Mouse (Mus musculus): ENCODE results near the gene Hypk.

Hypk gene

DNA sequence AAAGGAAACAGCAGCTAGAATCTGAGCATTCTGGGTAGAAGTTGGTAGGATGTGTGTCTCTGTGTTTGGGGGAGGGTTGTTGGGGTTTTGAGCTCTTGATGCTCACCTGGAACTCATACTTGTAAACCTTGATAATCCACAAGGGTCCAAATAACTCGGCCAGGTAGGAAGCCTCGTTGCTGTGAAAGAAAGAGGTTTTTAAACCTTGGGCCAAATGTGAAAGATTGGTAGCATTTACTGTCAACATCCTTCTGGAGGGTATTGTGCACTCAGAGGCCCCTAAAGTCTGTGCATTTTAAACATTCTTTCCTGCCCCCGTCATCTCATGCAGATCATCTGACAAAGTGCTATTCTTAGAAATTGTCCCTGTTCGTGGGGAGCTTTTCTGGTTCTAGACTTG is at the start of gene Hypk:
Hypk (plus strand) TSS at position 301 of the 400 bp plus-strand sequence.
- no peak for DNase-seq

DNA sequence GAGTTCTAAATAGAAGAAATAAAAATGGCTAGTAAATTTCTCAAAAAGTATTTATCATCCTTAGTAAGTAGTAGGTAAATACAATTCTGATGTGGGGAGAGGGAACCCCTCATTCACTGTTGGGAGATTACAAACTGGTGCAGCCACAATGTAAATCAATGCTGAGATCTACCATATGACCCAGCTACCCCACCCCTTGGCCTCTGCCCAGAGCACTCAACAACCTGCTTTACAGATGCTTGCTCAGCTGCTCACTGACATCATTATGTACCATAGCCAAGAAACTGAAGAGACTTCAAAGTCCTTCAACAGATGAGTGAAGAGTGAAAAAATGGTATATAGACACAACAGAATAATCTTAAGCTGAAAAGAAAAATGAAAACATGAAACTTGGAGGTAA is 49.8 kb upstream of the Hypk start:
- no peak for DNase-seq

DNA sequence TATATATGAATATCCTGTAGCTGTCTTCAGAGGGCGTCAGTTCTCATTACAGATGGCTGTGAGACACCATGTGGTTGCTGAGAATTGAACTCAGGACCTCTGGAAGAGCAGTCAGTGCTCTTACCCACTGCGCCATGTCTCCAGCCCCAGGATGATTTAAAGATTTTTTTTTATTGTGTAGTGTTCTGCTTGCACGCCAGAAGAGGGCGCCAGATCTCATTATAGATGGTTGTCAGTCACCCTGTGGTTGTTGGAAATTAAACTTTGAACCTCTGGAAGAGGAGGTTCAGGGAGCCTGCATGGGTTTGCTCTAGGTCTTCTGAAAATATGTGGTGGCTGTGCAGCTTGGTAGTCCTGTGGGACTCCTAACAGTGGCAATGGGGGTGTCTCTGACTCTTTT is 44.9 kb upstream of the Hypk start:
- DNase-seq, result peak; percentile 14 to 40

DNA sequence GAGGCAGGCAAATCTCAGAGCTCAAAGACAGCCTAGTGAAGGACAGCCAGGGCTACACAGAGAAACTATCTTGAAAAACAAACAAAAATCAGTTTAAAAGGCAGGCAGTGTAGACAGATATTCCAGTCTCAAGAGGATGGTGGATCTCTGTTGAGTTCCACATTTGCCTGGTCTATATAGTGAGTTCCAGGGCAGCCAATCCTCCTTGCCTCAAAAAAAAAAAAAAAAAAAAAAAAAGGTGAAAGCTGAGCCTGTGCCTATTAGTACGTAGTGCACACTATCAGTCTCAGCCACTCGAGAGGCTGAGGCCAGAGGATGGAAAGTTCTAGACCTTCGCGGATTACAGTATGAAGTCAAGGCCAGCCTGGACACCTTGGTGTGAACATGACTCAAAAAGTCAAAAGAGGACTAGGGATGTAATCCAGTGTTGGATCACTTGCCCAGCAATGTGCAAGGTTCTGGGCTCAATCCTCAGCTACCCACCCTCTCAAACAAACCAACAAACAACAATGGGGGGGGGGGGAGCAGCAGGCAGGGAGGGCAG is 40.2 kb upstream of the Hypk start:
- DNase-seq, result peak in 1 of 2 experiments; percentile 8

DNA sequence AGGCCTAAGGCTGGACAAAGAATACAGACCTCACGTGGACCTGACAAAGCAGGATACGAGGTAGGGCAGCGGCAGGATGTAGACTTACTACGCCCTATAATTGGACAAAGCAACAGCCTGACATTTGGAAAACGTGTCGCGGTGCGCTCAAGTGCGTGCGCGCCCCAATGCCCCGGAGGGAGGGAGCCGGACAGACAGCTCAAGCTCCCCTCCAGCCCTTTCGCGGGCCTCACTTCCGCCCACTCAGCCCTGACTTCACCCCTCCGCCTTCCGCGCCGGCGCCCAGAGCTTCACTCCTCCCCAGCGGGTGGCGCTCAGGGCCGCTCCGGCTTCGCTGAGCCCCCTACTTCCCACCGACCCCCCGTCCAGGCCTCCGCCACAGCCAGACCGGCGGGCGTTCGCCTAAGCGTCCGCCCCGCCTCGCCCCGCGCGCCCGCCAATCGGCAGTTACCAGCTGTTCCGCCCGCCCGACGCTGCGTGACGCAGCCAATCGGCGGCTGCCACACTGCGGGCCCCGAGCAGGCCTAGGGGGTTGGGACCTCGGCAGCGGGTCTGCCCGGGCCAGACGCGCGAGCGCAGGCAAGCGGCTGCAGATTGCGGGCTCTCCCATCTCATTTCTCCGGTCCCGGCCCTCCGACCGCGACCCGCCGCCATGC is 39.6 kb upstream of the Hypk start, which contains the start of the genes Pdia3 and Catsper2:
Pdia3 (plus strand) TSS at position 389 of the 656 bp plus-strand sequence.
Catsper2 (minus strand) TSS at position 406 of the 656 bp plus-strand sequence.
- DNase-seq, result peak; percentile 94 to 97

DNA sequence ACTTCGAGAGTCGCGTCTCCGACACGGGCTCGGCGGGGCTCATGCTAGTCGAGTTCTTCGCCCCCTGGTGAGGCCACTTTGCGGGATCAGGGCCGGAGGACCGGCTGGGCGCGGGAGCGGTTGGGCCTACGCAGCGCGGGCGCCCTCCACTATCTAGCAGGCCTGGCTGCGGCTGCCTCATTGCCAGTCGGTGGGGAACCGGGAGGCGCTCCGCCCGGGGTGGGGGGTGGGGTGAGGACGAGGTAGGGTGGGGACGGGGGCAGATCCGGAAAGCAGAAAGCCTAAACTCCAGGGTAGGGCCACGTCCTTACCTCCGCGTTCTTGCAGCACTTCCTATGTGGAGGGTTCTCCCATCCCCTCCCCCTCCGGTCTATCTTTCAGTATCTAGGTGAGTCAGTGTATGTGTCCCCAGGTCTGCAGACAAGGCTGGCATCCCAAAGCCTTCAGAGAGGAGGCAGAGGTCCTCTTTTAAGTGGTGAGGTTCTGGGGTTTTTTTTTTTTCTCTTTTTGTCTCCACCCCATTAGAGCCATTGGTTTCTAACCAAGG is 38.9 kb upstream of the Hypk start:
- peak in 1 of 2 experiments; percentile 51 for DNase-seq

DNA sequence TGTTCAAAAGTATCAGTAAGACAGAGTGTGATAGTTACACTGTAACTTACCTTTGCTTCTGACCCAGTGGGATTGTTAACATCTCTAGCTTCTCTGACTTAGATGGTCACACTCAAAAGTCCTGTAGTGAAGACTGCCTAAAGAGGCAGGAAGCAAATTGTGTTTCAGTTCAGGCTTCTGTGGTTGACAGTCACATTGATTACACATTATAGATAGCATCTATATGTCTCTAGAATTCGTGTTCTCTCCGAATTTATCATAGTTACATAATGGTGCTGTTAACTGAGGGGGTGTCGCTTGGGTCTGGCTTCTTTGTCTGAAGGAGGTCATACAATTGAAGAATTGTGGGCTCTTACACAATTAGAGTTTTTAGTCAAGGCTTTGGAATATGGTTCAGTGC is 38.0 kb upstream of the Hypk start:
- no peak for DNase-seq

DNA sequence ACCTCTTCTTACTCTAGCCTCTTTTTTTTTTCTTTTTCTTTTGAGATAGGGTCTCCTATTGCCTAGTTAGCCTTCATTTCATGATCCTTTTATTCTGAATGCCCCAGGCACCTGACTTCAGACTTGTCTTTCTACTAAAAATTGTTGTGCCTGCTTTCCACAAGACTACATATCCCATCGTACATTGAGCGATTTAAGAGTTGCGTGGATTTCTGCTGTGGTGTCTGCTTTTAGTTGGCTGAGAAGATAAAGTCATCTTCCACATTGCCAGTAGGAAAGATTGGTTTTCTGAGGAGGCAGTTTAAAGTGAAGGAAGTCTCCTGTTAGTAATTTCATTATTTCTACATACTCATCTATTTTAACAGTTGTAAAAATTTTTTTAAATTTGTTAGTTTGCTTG is 37.5 kb upstream of the Hypk start:
- no peak for DNase-seq

DNA sequence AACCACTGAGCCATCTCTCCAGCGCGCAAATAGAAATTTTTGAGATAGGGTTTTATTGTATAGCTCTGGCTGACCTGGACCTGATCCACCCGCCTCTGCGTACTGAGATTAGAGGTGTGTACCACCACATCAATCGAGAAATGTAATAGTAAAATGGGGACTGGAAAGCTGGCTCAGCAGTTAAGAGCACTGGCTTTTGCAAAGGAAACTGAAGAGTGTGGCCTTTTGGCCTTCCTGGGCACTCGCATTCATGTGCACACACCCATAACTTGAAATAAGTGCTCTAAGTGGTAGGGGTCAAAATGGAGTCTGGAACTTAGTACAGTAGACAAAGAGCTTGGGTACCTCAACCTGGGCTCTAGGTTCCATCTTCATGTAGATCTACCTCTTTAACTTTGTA is 36.7 kb upstream of the Hypk start:
- no peak for DNase-seq

DNA sequence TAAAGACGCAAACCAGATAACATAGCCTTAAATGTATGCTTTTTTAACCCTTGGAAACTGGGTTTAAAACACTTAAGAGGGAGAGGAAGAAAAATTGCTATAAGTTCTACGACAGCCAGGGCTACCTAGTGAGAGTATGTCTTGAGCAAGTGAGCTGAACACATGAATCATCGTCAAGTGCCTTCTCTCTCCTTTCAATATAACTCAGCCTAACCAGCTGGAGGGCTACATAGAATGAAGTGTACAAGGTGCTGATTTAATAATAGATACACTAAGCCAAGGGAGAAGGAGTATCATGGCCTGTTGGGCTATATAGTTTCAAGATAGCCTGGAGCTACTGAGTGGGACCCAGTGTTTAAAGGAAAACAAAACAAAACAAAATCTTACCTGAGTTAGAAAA is 34.6 kb upstream of the Hypk start:
- no peak for DNase-seq

DNA sequence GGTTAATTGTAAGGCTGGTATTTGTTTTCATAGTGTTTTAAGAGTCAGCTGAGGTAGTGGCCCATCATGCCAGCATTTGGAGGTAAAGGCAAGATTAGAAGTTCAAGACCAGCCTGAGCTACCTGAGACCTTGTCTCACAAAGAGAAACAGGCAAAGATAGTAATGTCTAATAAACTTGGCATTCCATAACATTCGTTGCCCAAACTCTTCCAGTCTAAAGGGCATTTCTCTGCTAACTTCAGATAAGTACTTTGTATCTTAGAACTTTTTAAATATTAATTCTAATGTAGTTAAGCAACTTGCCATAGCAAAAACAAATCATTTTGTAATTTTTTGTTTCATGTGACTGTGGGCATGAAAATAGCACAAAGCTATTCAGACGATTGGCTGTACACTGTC is 29.9 kb upstream of the Hypk start:
- DNase-seq, result no peak

DNA sequence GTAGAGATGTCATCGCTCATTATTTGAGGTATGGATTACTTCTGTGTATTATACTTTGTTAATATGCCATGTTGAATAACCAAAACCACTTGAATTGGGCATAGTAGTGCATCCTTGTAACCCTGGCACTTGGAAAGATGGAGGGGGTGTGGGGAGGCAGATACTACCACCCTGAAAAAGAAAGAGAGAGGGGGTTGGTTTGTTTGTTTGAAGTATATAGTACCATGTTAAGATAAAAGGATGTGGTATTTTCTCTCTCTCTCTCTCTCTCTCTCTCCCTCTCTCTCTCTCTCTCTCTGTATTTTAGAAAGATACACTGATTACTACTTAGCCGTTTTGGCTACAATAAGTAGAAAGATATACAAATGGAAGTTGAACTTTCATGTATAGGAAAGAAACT is 27.2 kb upstream of the Hypk start:
- DNase-seq, result no peak

DNA sequence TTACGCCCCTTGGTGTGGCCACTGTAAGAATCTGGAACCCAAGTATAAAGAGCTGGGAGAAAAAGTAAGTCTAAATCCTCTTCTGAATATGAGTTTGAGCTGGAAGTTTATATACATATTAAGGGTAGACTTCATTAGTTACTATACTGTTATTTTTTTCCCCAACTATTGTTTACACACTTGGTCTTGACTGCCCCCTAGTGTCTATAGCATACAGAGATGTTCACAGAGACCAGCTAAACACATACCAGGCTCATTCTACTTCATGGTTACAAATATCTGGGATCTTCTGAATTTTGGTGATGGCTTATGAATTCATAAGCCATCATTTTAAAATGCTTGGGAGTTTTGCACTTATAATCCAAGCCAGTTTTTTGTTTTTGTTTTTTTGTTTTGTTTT is 18.2 kb upstream of the Hypk start:
- no peak for DNase-seq

DNA sequence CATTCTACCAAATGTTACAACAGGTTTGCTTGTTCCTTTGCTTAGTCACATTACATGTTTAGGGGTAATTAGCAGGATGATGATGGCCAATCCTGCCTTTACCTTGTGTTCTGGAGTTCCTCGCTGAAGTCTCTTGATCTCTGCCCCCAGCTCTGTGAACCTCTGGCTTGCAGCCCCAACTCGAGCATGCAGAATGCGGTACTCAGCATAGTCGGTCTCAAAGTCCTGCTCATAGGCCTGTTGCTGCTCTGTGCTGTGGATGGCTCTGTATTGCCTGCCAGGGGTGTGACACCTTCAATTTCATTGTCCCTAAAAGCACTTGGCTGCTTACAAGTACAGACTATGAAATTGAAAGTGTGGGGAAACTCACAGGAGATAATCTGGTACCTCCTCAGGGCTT is 13.3 kb upstream of the Hypk start:
- DNase-seq, result no peak

DNA sequence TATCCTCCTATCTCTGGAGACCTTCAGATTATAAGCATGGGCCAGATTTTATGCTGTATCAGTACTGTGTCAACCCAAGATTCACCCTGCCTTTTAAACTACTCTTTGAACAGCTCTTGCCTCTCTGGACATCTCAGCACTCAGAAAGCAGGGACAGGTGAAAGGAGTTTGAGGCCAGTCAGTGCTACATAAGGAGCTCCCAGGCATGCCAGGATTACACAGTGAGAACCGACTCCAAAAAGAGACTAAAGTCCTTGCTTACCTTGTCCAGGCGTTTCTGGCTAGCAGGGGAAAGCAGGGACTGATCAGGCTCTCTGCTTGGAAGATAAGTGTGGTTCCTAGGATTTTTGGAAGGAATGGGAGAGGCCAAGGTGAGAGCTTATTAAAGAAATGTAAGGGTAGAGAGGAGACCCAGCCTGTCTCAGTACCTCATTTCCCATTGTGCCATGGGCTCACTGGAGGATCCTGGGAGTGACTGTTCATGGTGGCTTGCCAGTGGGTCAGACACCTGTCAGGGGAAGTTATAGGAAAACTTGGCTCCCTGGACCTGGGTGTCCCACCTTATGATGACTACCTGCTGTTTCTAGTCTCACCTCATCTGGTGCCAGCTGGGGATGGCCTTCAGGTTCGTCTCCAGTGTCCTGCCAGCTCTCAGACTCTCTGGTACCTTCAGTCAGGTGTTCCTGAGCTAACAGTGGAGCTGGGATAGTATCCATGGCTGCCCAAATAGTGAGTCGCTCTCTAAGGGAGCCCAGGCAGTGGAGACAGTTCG is 12.1 kb upstream of the Hypk start:
- no peak for DNase-seq

DNA sequence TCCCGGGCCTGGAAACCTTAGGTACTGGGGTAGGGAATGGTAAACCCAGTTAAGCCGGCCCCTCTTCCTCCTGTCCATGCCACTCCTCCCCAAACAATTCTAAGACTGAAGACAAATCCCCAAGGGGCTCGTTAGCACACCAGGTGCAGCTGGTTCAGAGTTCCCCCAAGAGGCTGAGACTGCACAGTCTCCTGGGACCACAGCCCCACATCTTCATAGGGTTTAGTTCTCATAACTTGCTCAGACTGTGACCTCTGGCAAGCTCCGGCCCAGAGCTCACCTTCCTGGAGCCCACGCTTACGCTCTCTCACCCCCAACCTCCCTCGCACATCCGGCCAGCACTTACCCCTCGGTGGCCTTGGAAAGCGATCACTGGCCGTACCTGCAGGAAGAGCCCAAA is 11.3 kb upstream of the Hypk start:
- no peak for DNase-seq

DNA sequence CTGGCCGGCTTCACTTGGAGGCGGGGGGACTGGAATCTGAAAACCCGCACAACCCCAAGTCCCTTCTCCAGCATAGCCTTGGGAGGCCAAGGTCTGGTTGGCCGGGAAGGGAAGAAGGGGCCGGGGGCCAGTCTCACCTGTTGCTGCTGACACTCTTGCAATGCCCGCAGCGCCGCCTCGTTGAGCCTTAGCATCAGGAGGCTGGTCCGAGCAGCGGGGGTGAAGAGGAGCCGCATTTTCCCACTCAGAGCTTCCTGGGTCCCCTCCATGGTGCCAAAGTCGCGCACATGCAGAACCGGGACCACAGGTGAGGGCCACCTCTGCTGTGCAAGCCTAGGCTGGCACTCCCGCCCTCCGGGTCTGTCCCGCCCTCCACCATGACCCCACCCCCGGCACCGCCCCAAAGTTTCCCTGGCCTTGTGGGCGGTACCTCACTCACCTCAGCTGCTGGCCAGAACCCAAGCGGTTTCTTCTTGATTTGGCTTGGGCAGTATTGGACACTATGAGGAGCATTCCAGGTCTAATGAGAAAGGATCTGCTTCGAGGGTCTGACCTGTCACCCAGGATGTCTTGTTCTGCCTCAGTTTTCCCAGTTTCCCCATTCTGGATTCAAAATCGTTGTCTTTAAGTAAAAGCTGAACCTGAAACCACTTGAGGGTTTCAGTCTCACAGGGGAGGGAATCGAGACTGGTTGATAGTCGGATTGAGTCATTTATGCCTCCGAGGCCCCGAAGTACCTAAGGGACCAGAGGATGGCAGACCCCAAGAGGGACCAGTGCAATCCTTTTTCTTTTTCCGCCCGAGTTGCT is 10.6 kb upstream of the Hypk start:
- peak; percentile 62 to 63 for DNase-seq

DNA sequence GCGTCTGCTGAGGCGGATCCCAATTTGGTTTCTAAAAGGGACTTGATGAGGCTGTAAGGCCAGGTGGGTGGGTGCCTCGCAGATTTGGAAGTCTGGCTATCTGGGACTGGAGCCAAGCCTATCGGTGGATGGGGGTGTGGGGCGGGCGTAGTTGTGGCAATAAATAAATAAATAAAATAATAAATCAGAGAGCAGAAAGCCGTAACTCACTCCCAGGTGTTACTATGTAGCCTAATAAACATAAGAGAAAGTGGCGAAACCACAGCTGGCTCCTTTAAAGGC is 10.1 kb upstream of the Hypk start:
- DNase-seq, result peak in 1 of 2 experiments; percentile 35

DNA sequence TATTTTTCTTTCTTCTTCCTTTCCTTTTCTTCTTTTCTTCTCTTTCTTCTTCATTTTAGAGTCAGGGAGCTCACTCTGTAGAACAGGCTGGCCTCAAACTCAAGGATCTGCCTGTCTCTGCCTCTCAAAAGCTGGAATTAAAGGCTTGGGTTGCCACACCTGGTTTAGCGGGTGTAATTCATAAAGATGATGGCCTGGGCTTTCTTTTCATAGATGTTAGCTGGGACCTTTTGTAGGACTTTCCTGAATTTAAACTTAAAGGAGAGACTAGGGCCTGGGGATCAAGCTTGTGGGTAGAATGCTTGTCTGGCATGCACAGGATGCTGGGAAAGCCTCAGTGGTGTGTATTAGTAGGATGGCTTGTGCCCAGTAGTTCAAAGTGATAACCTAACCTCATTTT is 8.9 kb upstream of the Hypk start, which contains the start of gene Ell3:
Ell3 (minus strand) TSS at position 101 of the 400 bp plus-strand sequence.
- no peak for DNase-seq

DNA sequence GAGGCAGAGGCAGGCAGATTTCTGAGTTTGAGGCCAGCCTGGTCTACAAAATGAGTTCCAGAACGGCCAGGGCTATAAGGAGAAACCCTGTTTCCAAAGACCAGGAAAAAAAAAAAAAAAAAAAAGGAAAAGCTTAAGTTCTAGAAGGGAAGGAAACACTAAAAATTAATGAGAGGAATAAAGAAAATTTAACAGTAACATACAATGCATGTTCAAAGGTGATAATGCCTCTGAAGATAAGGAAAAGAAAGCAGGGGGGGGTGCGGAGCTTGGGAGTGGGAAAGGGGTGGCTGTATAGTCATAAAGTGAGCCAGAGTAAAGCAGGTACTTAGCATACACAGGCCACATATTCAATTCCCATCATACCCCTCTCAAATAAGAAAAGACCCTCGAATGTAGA is 8.0 kb upstream of the Hypk start:
- DNase-seq, result no peak

DNA sequence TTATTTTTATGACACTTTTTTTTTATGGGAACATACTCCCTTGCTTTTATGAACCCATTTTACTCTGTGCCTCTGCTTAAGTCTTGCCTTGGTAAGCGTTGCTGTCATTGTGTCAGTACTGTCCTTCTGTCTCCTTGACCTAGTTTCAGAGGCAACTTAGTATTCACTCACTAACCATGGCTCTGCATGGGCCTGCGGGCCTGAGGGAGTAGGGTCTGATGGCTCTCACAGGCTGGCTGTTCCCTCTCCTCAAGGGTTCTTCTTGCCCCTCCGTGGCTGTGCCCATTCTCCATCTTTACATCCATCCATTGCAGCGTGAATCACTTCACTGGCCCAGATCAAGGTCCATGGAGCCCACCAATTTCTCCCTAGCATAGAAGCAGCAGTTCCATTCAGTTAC is 6.6 kb upstream of the Hypk start:
- DNase-seq, result no peak

DNA sequence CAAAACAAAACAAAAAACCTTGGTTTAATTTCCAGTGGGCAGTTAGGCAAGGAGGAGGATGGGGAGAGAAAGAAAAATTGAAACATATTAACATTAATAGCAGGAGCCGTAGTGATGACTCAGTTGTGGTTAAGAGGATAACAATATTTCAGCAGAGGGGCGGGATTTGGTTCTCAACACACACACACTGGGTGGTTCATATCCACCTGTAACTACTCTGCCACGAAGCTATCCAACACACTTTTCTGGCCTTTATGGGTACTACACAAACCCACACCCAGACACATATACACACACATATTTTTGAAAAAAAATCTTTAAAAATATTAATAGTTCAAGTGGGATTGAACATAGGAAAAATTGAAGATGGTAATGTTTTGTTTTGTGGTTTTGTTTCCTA is 6.1 kb upstream of the Hypk start:
- no peak for DNase-seq

DNA sequence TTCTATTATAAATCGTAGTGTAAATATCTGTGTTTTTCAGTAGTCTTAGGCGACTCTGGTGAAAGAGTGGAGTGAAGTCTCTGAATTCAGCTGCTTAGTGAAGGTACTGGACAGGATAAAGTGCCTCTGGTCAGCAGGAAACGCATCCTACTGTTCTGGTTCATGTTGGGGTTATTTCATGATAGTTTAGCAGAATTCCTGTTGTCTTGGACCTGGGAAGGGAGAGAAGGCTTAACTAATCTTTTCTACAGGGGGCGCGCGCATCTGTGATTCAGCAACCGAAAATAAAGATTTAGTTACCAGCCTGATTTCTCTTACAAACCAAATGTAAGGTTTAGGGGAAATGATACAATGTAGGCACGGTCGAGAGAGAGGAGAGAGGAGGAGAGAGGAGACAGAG is 5.0 kb upstream of the Hypk start:
- peak; percentile 30 to 37 for DNase-seq

All from cerebellum, postnatal 14 days (tissue).